Mouse (Mus musculus) liver, embryonic 13.5 days (tissue): ENCODE results near the gene Pbxip1. TPM values are rescaled to one million over a fixed set of nuclear protein-coding genes. Genes with fewer than 3 reads are reported as not detected.
A peak's percentile ranks its signal among the peaks of the same experiment; 100 is the strongest.

ENCODE experiments used
- ATAC-seq: fragments of 200-750 bp; cut with Nextera tagmentation; 2 replicates; pipeline ENCODE4 v1.8.0; 2017; ENCODE audit warnings: low read depth, mild to moderate bottlenecking, moderate number of reproducible peaks, moderate library complexity
- DNase-seq: peaks from one replicate; pipeline ENCODE4 v3.0.0; 2022
- H3K27ac ChIP-seq: fragments of 300-500 bp; sonication (generic); 2 replicates; pipeline ENCODE4 v1.5.1; 2015; ENCODE audit warnings: moderate library complexity, mild to moderate bottlenecking, inconsistent platforms
- H3K27me3 ChIP-seq: fragments of 300-500 bp; sonication (generic); 2 replicates; pipeline ENCODE4 v1.6.1; 2015; ENCODE audit warnings: mild to moderate bottlenecking, inconsistent platforms
- H3K36me3 ChIP-seq: fragments of 300-500 bp; sonication (generic); 2 replicates; pipeline ENCODE4 v1.6.1; 2015; ENCODE audit warnings: mild to moderate bottlenecking, inconsistent platforms
- H3K4me1 ChIP-seq: fragments of 300-500 bp; sonication (generic); replicated peaks from 2 replicates; pipeline ENCODE4 v1.6.1; 2015; ENCODE audit warnings: inconsistent platforms
- H3K4me2 ChIP-seq: fragments of 300-500 bp; sonication (generic); 2 replicates; pipeline ENCODE4 v1.6.1; 2015; ENCODE audit warnings: inconsistent platforms, mild to moderate bottlenecking, moderate library complexity
- H3K4me3 ChIP-seq: fragments of 300-500 bp; sonication (generic); replicated peaks from 2 replicates; pipeline ENCODE4 v1.5.1; 2015; ENCODE audit warnings: mild to moderate bottlenecking, inconsistent platforms
- H3K9ac ChIP-seq: fragments of 300-500 bp; sonication (generic); 2 replicates; pipeline ENCODE4 v1.6.1; 2015; ENCODE audit warnings: mild to moderate bottlenecking, inconsistent platforms
- H3K9me3 ChIP-seq: fragments of 300-500 bp; sonication (generic); replicated peaks from 2 replicates; pipeline ENCODE4 v1.6.1; 2016; ENCODE audit warnings: inconsistent platforms
- WGBS: fragments of 180-500 bp; shearing (Covaris S2); methylation state at CpG from one replicate; pipeline ENCODE4 v1.1.7; 2015; ENCODE audit not compliant: insufficient replicate concordance; 5-methylcytosine and 5-hydroxymethylcytosine counted together
- polyA plus RNA-seq: library from polyadenylated mRNA; unstranded; fragments of >200 nt; fragmentation: Nextera tagmentation; extraction: Ambion mirVana; gene quantifications from 2 replicates; pipeline ENCODE4 v1.2.1, GENCODE M21; 2015

The Pbxip1 gene
- polyA plus RNA-seq, 1 experiment from 2014 or later = 6.0 TPM

- Histone ChIP-seq H3K4me3 (peak overlapping the region; percentile 63), H3K9me3 (no peaks in the 10 kb centered on the region), H3K36me3 (peaks cover 25% of the 10 kb centered on the region), H3K4me1 (peaks cover 42% of the 10 kb centered on the region), H3K27me3 (no peaks in the 10 kb centered on the region), H3K4me2 (peak overlapping the region; percentile 75), H3K9ac (peak overlapping the region; percentile 68), H3K27ac (peak overlapping the region; percentile 3; the same call in 1 of the 2 replicates)
- DNase-seq (no peak), ATAC-seq (no peak)
- 16% methylated on average over 5 of the region's 5 CpGs for WGBS
Measured at GRCm38 (mm10) chr3:89437269-89437668, 763 bp downstream of the Pbxip1 start.

GRCm38 (mm10) chr3:89440691-89441090 is 4.2 kb downstream of the Pbxip1 start:
- DNase-seq (no peak), ATAC-seq (no peak)
- Histone ChIP-seq H3K9ac (no peak overlapping the region), H3K4me2 (no peak overlapping the region), H3K9me3 (no peaks in the 10 kb centered on the region), H3K4me3 (no peak overlapping the region), H3K27me3 (no peaks in the 10 kb centered on the region), H3K27ac (no peak overlapping the region), H3K36me3 (0 out of 2 replicates have a peak, but pooled peaks cover 3% of the 10 kb centered on the region), H3K4me1 (peaks cover 29% of the 10 kb centered on the region)
- WGBS = 83% methylated on average over 2 of the region's 2 CpGs

- ATAC-seq (peak; percentile 82), DNase-seq (peak; percentile 57)
- Histone ChIP-seq H3K9me3 (no peaks in the 10 kb centered on the region), H3K36me3 (peaks cover 5% of the 10 kb centered on the region; the same call in 1 of the 2 replicates), H3K27me3 (no peaks in the 10 kb centered on the region), H3K4me1 (peaks cover 40% of the 10 kb centered on the region), H3K4me2 (peak overlapping the region; percentile 53), H3K27ac (peak overlapping the region; percentile 76), H3K4me3 (no peak overlapping the region), H3K9ac (peak overlapping the region; percentile 43)
- 36% methylated on average over 13 of the region's 13 CpGs for WGBS
Measured at GRCm38 (mm10) chr3:89448720-89449537, 12.4 kb downstream of the Pbxip1 start.

- 12% methylated on average over 7 of the region's 7 CpGs for WGBS
- Histone ChIP-seq H3K4me1 (peaks cover 40% of the 10 kb centered on the region), H3K4me2 (peak overlapping the region; percentile 53), H3K4me3 (no peak overlapping the region), H3K36me3 (peaks cover 4% of the 10 kb centered on the region; the same call in 1 of the 2 replicates), H3K9ac (peak overlapping the region; percentile 43), H3K27me3 (no peaks in the 10 kb centered on the region), H3K9me3 (no peaks in the 10 kb centered on the region), H3K27ac (peak overlapping the region; percentile 76)
- DNase-seq (peak; percentile 71), ATAC-seq (peak; percentile 72)
Measured at GRCm38 (mm10) chr3:89449541-89449940, 13.0 kb downstream of the Pbxip1 start.

- no peak overlapping the region for H3K4me3 ChIP-seq
- WGBS = 69% methylated on average over 1 of the region's 1 CpGs
- no peak overlapping the region for H3K9ac ChIP-seq
- ATAC-seq (no peak), DNase-seq (no peak)
- H3K27ac ChIP-seq = no peak overlapping the region
- H3K4me2 ChIP-seq = no peak overlapping the region
- H3K27me3 ChIP-seq = no peaks in the 10 kb centered on the region
- no peaks in the 10 kb centered on the region for H3K9me3 ChIP-seq
- H3K36me3 ChIP-seq = no peaks in the 10 kb centered on the region; the same call in 1 of the 2 replicates
- H3K4me1 ChIP-seq = peaks cover 44% of the 10 kb centered on the region
Measured at GRCm38 (mm10) chr3:89451916-89452315, 15.4 kb downstream of the Pbxip1 start.

GRCm38 (mm10) chr3:89454401-89455177 is 18.1 kb downstream of the Pbxip1 start, which contains the start of gene Pmvk:
Gene Pmvk (plus strand): TSS chr3:89454541.
- H3K27ac ChIP-seq = no peak within 1 kb of the TSS
- 62% methylated on average over 10 of the region's 10 CpGs for WGBS
- no peaks in the 10 kb centered on the region for H3K36me3 ChIP-seq
- H3K4me2 ChIP-seq = no peak within 1 kb of the TSS
- DNase-seq = no peak
- H3K4me1 ChIP-seq = peaks cover 50% of the 10 kb centered on the region
- no peaks in the 10 kb centered on the region for H3K9me3 ChIP-seq
- no peaks in the 10 kb centered on the region for H3K27me3 ChIP-seq
- ATAC-seq = no peak
- no peak within 1 kb of the TSS for H3K4me3 ChIP-seq
- no peak within 1 kb of the TSS for H3K9ac ChIP-seq

- Histone ChIP-seq H3K27ac (no peak overlapping the region), H3K36me3 (no peaks in the 10 kb centered on the region), H3K4me3 (no peak overlapping the region), H3K27me3 (no peaks in the 10 kb centered on the region), H3K4me1 (peaks cover 50% of the 10 kb centered on the region), H3K9ac (no peak overlapping the region), H3K4me2 (no peak overlapping the region), H3K9me3 (no peaks in the 10 kb centered on the region)
- ATAC-seq (no peak), DNase-seq (no peak)
- 25% methylated on average over 1 of the region's 1 CpGs for WGBS
Measured at GRCm38 (mm10) chr3:89455786-89456285, 19.3 kb downstream of the Pbxip1 start.

- peak overlapping the region; percentile 28; the same call in 1 of the 2 replicates for H3K4me2 ChIP-seq
- H3K36me3 ChIP-seq = no peaks in the 10 kb centered on the region
- H3K27me3 ChIP-seq = no peaks in the 10 kb centered on the region
- peaks cover 39% of the 10 kb centered on the region for H3K4me1 ChIP-seq
- H3K9me3 ChIP-seq = no peaks in the 10 kb centered on the region
- 0 out of 2 replicates have a peak overlapping the region, but pooled peaks have one; percentile 26 for H3K9ac ChIP-seq
- ATAC-seq (peak; percentile 39), DNase-seq (peak; percentile 73)
- H3K4me3 ChIP-seq = no peak overlapping the region
- WGBS = 31% methylated on average over 10 of the region's 10 CpGs
- H3K27ac ChIP-seq = peak overlapping the region; percentile 59
Measured at GRCm38 (mm10) chr3:89456726-89457665, 20.5 kb downstream of the Pbxip1 start.

GRCm38 (mm10) chr3:89458372-89458964 is 22.0 kb downstream of the Pbxip1 start:
- Histone ChIP-seq H3K4me3 (peak overlapping the region; percentile 71), H3K27ac (peak overlapping the region; percentile 76), H3K36me3 (no peaks in the 10 kb centered on the region), H3K27me3 (no peaks in the 10 kb centered on the region), H3K9me3 (no peaks in the 10 kb centered on the region), H3K9ac (peak overlapping the region; percentile 47), H3K4me2 (peak overlapping the region; percentile 90), H3K4me1 (peaks cover 38% of the 10 kb centered on the region)
- 44% methylated on average over 13 of the region's 13 CpGs for WGBS
- DNase-seq (no peak), ATAC-seq (peak; percentile 63)
